Mouse (Mus musculus) CD4-positive helper T cell, adult 2 months (primary cell): ENCODE data around the gene Tyrp1.

ENCODE experiments used
- DNase-seq: peaks from one replicate; pipeline ENCODE4 v3.0.0-alpha.2; 2012; ENCODE audit warnings: low read depth, missing footprints, low spot score

The Tyrp1 gene

DNA sequence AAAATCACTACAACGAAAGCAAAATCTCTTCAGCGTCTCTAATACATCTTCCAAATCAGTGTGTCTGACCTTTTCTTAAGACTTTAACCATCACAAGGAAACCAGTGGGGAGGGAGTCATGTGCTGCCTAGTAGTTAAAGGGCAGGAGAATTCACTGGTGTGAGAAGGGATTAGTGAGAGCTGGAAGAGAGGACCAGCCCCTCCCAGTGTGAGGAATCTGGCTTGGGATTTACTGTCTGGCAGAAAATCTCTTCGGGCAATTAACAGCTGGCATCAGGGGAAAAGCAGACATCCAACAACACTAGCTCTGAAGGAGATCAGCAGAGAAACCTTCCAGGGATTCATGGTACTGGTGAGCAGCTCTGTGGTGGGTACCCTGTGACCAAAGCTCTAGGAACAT, at the start of gene Tyrp1:
Gene Tyrp1 (plus strand): TSS at position 74 of the 400 bp plus-strand sequence.
- DNase-seq, result no peak

DNA sequence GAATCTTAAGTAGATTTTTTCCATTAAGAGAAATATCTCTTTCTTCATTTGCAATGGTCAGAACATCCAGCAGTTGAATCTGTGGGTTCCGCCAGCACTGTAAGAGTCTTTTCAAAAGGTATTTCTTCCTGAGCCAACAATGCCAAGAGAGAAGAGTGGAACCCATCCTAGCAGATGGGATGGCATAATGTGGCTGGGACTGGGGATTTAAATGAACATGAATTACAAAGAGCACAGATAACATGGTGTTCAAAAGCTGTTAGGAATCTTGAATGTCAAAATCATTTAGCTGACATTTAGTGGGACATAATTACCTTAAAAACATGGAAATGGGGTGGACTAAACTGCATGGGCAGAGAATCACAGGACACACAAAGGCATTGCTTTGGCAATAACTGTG, 45.6 kb upstream of the Tyrp1 start:
- no peak for DNase-seq

DNA sequence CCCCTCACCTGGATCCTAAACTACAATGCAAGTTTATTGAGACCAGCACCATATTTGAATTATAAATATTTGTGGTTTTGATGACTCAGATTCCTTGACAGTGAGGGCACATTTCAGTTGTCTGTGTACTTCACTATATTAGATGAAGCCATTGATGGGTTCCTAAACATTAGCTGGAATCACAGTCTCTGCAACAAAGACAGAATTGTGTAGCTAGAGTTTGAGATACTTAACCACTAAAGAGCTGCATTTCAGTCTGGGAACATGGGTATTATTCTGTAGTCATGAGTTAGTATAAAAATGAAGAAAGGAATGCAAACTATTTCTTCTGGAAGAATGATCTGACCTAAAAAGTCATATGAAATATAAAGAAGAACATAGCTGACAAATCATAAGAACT, 14.4 kb upstream of the Tyrp1 start:
- no peak for DNase-seq

DNA sequence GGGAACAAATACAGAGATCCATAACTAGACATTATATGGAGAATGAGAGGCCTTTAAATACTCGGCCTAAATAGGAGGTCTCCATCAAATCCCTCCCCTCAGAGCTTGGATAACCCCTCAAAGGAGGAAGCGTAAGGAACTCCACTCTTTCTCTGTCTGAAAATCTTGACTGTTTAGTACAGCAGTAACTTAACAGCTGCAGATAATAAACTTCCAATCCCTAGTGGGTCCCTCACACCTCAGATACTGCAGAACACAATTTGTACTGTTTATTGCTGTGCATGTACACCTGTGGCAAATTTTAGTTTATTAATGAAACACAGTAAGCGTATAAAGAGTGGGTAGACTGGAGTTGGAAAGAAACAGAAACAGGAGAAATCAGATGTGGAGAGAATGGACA, 12.0 kb upstream of the Tyrp1 start:
- DNase-seq, result no peak

DNA sequence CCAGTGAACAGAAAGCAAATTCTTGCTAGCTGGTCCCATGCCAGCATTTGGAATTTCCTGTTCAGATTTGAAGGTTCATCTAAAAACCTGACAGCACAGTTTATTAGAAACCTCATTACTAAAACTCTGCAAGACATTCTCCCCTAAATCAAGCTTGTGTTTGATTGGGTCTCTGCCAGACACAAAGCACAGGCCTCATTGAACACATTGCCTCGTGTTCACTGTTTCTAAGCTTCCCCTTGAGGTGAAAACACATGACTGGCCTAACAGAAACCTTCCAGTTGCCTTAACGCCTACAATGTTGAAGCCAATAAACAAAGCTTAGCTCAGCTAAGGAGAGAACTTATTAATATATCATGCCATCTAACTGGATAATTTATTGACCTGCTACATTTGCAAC, 5.7 kb upstream of the Tyrp1 start:
- no peak for DNase-seq

DNA sequence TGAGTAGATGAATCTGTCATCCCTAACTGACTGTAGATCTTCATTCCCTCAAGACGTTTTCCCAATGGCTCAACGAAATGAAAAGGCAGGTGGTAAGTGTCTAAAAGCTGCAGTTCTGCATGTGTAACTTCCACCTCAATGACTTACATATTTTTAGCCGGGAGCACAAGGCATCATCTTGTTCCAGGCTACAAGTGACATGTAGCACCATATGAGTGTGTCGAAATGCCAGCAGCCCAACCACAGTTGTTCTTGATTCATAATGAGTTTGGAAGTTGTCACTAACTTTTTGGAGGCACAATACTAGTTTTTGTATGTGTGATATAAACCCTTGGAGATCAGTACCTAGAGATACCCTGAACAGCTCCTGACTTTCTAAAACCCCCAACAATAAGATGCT, 5.4 kb downstream of the Tyrp1 start:
- DNase-seq, result no peak

DNA sequence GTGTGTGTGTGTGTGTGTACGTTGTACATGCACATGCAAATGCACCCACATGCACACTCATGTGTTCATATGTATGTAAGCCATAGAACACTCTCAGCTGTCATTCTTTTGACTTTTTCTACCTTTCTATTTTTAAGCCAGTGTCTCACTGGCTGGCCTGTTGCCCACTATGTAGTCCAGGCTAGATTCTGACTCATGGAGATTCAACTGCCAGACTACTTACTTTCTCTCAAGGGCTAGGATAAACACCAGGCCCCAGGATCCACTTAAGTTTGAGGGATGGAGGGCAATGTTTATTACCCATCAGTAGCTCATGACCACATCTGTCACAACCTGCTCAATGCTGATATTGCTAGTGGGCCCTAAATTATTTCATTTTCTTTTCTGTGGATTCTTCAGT, 8.1 kb downstream of the Tyrp1 start:
- DNase-seq, result no peak

DNA sequence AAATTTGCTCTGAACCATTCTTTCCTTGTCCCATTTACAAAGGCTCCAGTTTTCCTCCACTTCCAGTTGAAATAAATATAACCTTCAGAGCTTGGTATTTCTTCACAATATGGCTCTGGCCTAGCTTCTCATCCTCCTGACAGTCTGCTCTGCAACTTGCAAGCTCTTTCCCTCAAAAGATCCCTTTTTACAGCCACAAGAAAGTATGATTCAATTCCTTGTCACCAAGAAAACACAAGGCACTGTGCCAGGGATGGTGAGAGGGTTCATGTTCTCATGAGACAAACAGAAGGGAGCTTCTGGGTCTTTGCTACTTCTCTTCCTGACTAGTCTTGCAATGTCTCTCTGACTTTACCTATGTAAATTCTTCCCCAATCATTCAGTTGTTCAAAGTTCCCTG, 9.8 kb downstream of the Tyrp1 start:
- no peak for DNase-seq

DNA sequence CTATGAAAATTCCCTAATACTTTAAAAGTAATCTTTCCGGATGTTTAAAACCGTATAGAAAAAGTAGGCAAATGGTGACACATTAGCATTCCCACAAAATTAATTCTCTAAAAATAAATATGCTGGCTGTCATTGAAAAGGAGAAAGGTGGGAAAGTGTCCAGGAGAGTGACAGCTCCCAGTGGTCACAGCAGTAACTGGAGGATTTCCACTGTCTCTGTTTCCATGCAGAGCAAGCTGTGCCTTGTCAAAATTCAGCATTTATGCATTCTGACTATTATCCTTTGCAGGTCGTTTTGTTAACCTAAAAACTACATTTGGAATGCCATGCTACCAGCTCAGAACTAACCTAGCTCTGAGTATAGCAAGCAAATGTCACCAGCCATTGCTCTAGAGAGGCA, 12.1 kb downstream of the Tyrp1 start:
- no peak for DNase-seq

DNA sequence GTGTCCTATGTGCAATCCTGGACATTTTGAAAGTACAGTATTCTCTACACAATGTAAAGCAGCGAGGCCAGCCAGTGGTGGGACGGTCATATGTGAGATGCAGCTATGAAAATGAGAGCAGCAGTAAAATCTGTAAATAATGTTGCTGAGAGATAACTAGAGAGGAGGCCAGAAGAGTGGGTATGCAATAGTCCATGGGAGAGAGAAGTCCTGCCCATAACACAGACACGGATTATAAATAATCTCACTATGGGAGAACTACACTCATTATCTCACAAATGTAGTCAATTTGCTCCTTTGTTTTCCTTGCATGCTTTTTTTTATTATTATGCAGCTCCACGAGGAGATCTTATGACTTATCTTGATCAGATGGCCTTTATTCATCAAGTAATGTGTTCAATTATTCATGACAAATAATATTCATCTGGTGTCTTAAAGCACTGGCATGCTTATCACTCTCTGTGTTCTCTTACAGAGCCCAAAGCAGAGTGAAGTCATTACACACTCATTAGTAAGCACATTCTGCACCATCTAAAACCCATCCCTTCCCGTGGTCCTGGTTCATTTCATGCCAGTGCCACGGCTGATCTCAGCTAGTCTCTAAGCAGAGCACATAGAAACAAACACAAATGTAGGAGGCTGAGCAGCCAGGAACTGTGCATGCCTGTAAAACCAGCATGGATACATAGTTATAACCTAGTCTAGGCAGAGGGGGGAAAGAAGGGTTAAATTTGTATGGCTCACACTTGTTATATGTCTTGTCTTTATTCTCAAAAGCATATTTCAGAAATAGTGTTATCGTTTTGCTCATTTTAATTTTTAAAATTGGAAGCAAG, 18.9 kb downstream of the Tyrp1 start:
- DNase-seq, result no peak

DNA sequence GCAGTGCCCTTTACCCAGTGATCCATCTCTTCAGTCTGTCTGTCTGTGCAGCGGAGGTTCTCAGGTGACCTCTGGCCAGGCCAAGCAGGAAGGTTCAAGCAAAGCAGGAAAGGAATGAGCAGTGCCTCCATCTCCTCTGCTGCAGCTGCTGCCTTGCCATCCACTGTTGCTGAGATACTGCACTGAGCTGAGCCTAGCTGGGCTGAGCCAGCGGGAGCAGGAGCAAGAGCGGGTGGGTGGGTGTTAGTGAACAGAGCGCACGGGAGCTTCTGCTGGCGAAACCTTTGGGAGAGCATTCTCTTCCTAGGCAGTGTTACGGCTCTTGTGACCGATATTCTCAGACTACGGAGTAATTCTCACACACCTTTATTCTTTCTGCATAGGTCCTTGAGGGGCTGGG, 21.6 kb downstream of the Tyrp1 start:
- DNase-seq, result no peak

DNA sequence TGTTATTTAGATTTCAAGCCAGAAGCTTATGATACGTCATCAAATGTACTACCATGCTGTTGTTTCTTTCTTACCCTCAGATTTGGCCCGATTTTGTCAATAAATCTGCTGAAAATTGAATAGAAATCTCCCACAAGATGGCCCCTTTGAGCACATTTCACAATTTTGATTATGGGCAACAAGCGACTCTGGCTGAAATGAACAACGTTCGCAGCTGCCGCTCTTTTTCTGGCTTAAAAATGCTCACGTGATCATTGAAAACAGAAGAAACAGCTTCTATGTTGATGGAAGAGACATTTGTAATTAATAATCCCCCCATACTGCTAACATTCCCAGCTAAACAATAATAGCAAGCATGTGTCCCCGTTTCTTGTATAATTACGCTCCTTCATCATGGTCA, 29.0 kb downstream of the Tyrp1 start:
- no peak for DNase-seq

DNA sequence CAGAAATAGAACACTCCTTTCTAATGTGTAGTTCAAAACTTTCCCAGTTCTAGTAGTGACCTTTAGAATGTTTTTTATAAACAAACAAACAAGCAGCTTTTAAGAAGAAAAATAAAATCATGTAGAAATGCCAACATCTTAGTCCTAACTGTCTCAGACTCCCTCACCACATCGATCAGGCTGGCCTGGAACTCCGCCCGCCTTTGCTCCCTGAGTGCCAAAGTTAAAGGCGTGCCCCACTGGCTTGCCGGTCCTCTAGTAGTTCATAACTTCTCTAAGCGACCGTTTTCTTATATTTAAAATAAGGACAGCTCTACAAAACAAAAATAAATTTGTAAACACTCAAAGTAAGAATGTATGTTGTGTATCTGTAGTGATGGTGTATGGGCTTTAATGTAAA, 30.0 kb downstream of the Tyrp1 start:
- no peak for DNase-seq

DNA sequence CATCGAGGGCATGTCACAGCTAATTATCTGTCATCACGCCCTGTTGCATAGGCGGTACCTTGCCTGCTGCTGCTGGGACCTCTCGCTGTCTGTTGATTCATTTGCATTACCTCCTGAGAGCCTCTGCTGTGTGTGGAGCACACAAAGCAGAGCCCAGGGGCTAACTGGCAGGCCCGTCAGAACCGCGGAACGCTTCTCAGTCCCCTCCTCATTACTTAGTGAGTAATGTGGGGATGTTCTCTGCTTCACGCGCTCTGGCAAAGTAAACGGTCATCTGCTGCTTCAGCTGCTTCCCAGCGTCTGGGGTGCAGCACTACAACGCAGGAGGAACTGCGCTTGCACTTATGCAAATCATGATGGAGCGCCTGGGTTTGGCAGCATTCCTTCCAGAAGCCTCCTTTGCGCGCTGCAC, 30.6 kb downstream of the Tyrp1 start:
- DNase-seq, result no peak

DNA sequence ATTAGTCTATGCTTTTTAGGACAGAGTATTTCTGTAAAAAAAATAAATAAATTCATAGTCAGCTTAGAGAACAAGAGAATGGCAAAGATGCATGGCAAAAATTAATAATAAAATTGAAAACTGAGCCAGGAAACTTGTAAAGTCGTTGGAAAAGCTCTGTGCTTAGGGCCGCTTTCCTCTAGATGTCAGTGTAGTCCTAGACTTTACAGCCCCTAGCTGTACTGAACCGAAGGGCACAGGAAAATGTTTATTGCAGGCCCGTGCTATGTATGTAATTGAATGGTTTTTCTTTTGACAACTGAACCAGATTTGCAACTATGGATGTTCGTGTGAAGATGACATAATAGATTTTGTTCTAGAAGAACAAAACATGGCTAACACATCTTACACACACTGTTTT, 32.1 kb downstream of the Tyrp1 start:
- no peak for DNase-seq

DNA sequence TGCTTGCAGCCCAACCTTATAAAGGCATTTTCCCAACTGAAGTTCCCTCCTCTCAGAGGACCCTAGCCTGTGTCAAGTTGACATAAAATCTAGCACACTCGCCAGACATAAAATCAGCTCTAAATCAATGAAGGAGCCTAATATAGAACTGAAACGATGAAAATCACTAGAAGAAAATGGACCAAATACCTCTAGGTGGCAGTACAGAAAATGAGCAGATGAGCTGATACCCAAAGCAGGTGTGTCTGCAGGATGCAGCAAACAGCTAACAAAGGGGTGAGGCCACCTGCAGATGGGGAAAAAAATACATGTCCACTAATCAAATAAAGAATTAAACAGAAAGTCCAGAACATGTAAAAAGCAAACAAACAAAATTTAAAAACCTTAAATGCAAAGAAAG, 35.7 kb downstream of the Tyrp1 start:
- no peak for DNase-seq

DNA sequence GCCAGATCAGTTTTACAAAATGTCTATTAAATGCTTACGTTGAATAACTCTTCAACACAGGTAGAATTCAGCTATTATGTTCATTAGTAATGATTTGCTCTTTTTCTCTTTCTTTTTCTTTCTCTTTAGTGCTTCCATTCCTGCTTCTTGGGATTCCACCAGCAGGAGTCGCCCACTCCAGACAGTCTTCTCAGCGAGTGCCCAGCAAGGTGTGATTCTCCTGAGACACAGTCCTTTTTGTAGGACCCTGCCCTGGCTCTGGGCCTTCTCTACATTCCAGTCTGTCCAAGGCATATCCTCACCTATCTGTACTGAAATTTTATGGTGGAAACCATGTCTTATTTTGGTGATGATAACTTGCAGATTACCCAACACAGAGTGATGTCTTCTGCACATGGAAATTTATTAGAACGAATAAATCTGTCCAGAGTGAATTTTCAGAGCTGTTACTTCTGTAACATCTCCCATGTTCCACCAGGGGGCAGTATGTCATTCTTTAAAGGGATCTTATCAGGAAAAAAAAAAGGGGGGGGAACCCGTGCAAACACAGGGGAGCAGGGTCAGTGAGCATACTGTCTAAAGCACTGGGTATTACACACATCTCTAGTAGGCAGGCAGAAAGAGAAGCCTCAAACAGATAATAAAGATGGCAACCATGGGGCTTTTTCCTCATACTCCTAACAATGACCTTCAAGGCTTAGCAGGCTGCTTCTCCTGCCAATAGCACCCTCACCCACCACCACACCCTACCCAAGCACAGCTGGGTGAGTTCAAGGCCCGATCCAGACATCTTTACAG, 39.1 kb downstream of the Tyrp1 start:
- DNase-seq, result no peak

DNA sequence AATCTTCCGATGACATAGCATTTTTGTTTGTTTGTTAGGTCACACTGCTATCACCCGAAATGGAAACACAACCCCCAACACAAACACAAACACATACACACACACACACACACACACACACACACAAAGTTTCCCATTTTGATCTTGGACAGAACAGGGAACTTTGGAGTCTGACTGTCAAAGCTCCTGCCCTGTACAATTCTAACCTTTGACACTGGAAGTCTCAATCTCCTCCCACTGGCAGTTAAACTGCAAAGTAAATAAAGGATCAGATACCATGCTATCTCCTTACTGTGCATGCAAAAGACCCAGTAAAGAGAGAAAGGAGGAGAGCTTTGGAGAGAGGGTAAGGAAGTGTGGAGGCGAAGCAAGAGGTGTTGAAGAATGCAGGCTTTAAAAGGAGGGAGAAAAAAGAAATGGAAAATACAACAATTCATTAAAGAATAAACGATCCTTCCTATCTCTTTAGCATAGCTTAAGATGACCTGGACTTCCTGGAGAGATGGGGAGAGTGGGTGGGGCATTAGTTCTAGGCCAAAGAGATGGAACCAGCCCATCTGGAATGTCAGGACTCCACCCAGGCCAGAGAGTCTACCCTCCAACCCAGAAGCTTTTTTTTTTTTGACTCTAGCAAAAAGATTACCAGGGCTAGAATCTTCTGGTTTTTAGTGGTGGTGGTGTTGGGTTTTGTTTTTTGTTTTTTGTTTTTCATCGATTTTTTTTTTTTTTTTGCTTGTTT, 40.4 kb downstream of the Tyrp1 start:
- no peak for DNase-seq

DNA sequence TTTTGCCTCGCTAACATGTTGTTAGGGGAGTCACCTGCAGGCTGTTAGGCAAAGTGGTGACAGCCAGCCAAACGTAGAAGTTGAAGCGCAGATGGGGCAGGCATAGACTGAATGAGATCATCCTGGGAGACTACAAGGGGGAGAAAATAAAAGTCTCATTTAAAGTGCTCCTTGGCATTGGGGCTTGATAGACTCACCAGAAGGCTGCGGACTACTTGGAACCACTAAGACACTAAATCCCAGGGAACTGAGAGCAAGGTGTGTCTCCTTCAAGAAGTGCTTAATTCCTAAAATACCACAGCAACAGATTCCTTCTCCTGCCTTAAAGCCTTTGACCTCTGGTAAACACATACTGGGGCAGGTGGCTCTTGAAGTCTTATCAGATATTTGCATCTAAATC, 41.1 kb downstream of the Tyrp1 start:
- no peak for DNase-seq

DNA sequence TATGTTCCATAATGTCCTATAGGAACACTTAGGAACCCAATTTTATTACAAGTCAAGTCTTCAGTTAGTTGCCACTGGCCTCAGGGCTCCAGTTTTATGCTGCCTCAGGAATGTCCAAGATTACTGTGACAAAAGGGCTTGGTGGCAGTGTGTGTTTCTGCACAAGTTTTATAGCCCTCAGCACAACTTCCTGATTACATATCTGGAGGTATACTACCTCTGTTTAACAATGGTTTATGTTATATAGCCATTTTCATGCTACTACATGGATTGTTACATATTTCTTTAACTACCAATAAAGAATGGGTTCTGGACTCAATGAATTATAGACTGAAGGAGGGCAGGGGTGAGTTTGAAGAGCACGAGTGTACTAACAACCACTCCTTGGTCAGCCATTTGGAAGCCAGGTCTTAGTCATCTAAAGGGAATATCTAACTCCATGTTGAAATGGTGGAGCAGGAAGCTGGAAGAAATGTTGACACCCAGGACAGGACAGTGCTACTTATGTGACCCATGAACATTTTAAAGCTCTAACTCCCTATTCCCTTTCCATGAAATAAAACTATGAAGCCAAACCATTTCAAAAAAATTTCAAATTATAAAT, 48.2 kb downstream of the Tyrp1 start:
- no peak for DNase-seq

DNA sequence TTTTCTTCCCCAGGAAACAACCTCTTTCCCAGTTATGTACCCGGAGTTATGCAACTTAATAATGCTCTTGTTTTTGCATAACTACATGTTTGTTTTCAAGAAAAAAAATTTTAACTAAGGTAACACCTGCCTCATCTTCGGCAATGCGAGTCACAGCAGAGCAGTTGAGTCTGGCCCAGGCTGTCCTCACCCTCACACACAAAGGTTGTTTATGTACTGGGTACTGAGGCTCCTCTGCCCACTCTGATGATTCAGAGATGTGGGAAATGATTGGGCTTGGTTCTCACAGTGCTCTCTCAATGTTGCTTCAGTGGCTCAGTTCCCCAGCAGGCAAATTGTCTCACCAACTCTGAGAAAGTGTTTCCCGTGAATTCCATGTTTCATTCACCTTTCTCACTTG, 52.7 kb downstream of the Tyrp1 start:
- no peak for DNase-seq

DNA sequence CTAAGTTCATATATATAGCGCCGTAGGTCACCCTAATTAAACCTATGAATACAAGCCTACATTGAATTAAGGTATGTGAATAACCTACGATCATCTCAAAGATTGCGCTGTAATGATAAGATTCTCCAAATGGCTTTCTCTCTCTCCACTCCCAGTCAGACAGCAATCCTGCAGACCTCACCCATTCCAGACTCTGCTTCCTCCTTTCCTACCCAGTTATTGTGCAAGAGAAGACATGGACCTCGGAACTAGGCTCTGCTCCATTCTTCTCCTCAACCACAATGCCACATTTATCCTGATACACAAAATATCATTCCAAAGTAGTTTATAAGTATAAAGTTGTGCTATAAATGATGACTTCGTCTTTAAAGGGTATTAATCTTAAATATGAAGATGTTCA, 57.1 kb downstream of the Tyrp1 start:
- no peak for DNase-seq
